ENCODE assay signal across 21 mouse cellular contexts in genomic region chr13:42952037-42952721, GRCm38 (mm10).
DNase-seq lines count a peak whose midpoint lies in the region; ATAC-seq and TF ChIP-seq lines count a peak whose summit lies in the region.
"Had no signal": no experiment of that assay in that cellular context is flagged by ENCODE, and none has a peak within 500 bp of the region (broad histone marks: within the 10 kb centered on the region; RNA-seq: fewer than 3 reads in every experiment).

No protein-coding gene starts in this region.

- no peak overlapping the region for H3K4me3 ChIP-seq in kidney, adult 2 months (ENCODE audit: insufficient read depth, low read depth, low read length)
- H3K4me3 ChIP-seq in midbrain, embryonic 11.5 days (ENCODE audit: low read depth, low read length): no peak overlapping the region
- no peak overlapping the region for H3K4me3 ChIP-seq in midbrain, postnatal 0 days (ENCODE audit: low read depth, low read length)
- H3K4me3 ChIP-seq in stomach, postnatal 0 days (ENCODE audit: low read depth, low read length): no peak overlapping the region
- H3K4me3 ChIP-seq: embryonic facial prominence, embryonic 12.5 days; midbrain, embryonic 12.5 days; neural tube, embryonic 12.5 days had no signal

- H3K4me2 ChIP-seq in midbrain, embryonic 11.5 days: no peak overlapping the region
- no peak overlapping the region for H3K4me2 ChIP-seq in midbrain, postnatal 0 days (ENCODE audit: low read depth, low read length, poor library complexity, severe bottlenecking)
- H3K4me2 ChIP-seq in stomach, postnatal 0 days (replicated peaks; ENCODE audit: low read depth): no peak overlapping the region
- H3K4me2 ChIP-seq: embryonic facial prominence, embryonic 12.5 days; heart, embryonic 11.5 days; liver, embryonic 11.5 days; midbrain, embryonic 12.5 days; neural tube, embryonic 12.5 days had no signal

- no peak for TF ChIP-seq CTCF in kidney, adult 2 months (conservative IDR thresholded peaks at IDR 0.05; ENCODE audit: insufficient read depth, insufficient read length, low read depth, low read length)
- no peak for TF ChIP-seq CTCF in midbrain, postnatal 0 days (IDR thresholded peaks at IDR 0.05)
- TF ChIP-seq CTCF in stomach, postnatal 0 days (IDR thresholded peaks at IDR 0.05; ENCODE audit: low read depth): no peak

- no peak overlapping the region for H3K27ac ChIP-seq in kidney, adult 2 months (ENCODE audit: insufficient read depth, low read depth, low read length)
- no peak overlapping the region for H3K27ac ChIP-seq in midbrain, embryonic 11.5 days (ENCODE audit: low read depth, low read length)
- no peak overlapping the region for H3K27ac ChIP-seq in midbrain, postnatal 0 days (ENCODE audit: low read depth, low read length)
- H3K27ac ChIP-seq in stomach, postnatal 0 days (replicated peaks): no peak overlapping the region
- H3K27ac ChIP-seq: embryonic facial prominence, embryonic 12.5 days; macrophage; midbrain, embryonic 12.5 days; neural tube, embryonic 12.5 days had no signal

- H3K36me3 ChIP-seq in kidney, adult 2 months (ENCODE audit: control insufficient read depth, insufficient read depth, low read length): no peaks in the 10 kb centered on the region
- H3K36me3 ChIP-seq in midbrain, embryonic 11.5 days (ENCODE audit: control insufficient read depth, insufficient read depth, low read length): no peaks in the 10 kb centered on the region
- H3K36me3 ChIP-seq in midbrain, postnatal 0 days (ENCODE audit: insufficient read depth, low read length): no peaks in the 10 kb centered on the region
- H3K36me3 ChIP-seq in stomach, postnatal 0 days (ENCODE audit: control insufficient read depth, insufficient read depth, low read length): no peaks in the 10 kb centered on the region
- H3K36me3 ChIP-seq: embryonic facial prominence, embryonic 12.5 days; midbrain, embryonic 12.5 days; neural tube, embryonic 12.5 days had no signal

- no peak for ATAC-seq in midbrain, embryonic 11.5 days (ENCODE audit: low FRiP score)
- ATAC-seq in midbrain, postnatal 0 days (ENCODE audit: low FRiP score): no peak
- no peak for ATAC-seq in stomach, postnatal 0 days (ENCODE audit: low FRiP score, low TSS enrichment)
- ATAC-seq: forebrain, embryonic 14.5 days; inflammation-experienced regulatory T-cells, adult 6 months had no signal

- TF ChIP-seq POLR2A in kidney, adult 2 months (IDR thresholded peaks at IDR 0.05; ENCODE audit: low read depth, low read length): no peak

- no peak overlapping the region for H3K9ac ChIP-seq in midbrain, embryonic 11.5 days (ENCODE audit: low read length)
- H3K9ac ChIP-seq in midbrain, postnatal 0 days (replicated peaks; ENCODE audit: low read length, poor library complexity, severe bottlenecking): no peak overlapping the region
- no peak overlapping the region for H3K9ac ChIP-seq in stomach, postnatal 0 days (ENCODE audit: low read length)
- H3K9ac ChIP-seq: embryonic facial prominence, embryonic 12.5 days; midbrain, embryonic 12.5 days; neural tube, embryonic 12.5 days had no signal

- DNase-seq in kidney, postnatal 4 days: peak; percentile 34 to 43
- no peak for DNase-seq in kidney, adult 2 months
- peak; percentile 37 for DNase-seq in midbrain, embryonic 11.5 days (ENCODE audit: low spot score, missing footprints)
- no peak for DNase-seq in midbrain, postnatal 0 days (ENCODE audit: low spot score)
- DNase-seq in left cerebral cortex, postnatal 14 days (ENCODE audit: low spot score in 2 of 2): peak; percentile 45 to 62
- DNase-seq in right cerebral cortex, postnatal 36 days (ENCODE audit: low spot score in 2 of 2): peak; percentile 52 to 79
- DNase-seq in urinary bladder, adult 18-20 months (ENCODE audit: low spot score in 2 of 2): no peak
- no peak for DNase-seq in stomach, postnatal 0 days (ENCODE audit: low spot score)
- DNase-seq: cerebellum, adult 8-10 months; heart, postnatal 10 days; kidney, adult 9 months; lung, adult 18-20 months; thymus, postnatal 25 days had no signal

- WGBS in kidney, adult 2 months: 61% methylated on average over 15 of the region's 15 CpGs
- 73% methylated on average over 15 of the region's 15 CpGs for WGBS in midbrain, embryonic 11.5 days
- WGBS in midbrain, postnatal 0 days: 76% methylated on average over 15 of the region's 15 CpGs
- WGBS in stomach, postnatal 0 days: 71% methylated on average over 15 of the region's 15 CpGs

- H3K9me3 ChIP-seq in midbrain, embryonic 11.5 days (ENCODE audit: control insufficient read depth, low read length): no peaks in the 10 kb centered on the region
- no peaks in the 10 kb centered on the region for H3K9me3 ChIP-seq in midbrain, postnatal 0 days (ENCODE audit: low read length)
- no peaks in the 10 kb centered on the region for H3K9me3 ChIP-seq in stomach, postnatal 0 days (ENCODE audit: control insufficient read depth, low read length)
- H3K9me3 ChIP-seq: embryonic facial prominence, embryonic 12.5 days; midbrain, embryonic 12.5 days; neural tube, embryonic 12.5 days had no signal

- TF ChIP-seq EP300 in stomach, postnatal 0 days (optimal IDR thresholded peaks at IDR 0.05): no peak

- no peaks in the 10 kb centered on the region for H3K4me1 ChIP-seq in kidney, adult 2 months (ENCODE audit: control insufficient read depth, insufficient read depth, low read length)
- H3K4me1 ChIP-seq in midbrain, embryonic 11.5 days (ENCODE audit: control insufficient read depth, insufficient read depth, low read length): no peaks in the 10 kb centered on the region
- no peaks in the 10 kb centered on the region for H3K4me1 ChIP-seq in midbrain, postnatal 0 days (ENCODE audit: insufficient read depth, low read length)
- H3K4me1 ChIP-seq in stomach, postnatal 0 days (replicated peaks; ENCODE audit: control insufficient read depth, insufficient read depth): no peaks in the 10 kb centered on the region
- H3K4me1 ChIP-seq: midbrain, embryonic 12.5 days; neural tube, embryonic 12.5 days had no signal

- intact Hi-C loops in left cerebral cortex, postnatal 14 days (cut with DNase I): no loop called here

- no peaks in the 10 kb centered on the region for H3K27me3 ChIP-seq in kidney, adult 2 months (replicated peaks; ENCODE audit: control insufficient read depth, insufficient read depth, low read length)
- no peaks in the 10 kb centered on the region for H3K27me3 ChIP-seq in midbrain, embryonic 11.5 days (ENCODE audit: control insufficient read depth, insufficient read depth, low read length)
- H3K27me3 ChIP-seq in midbrain, postnatal 0 days (ENCODE audit: insufficient read depth, low read length): no peaks in the 10 kb centered on the region
- no peaks in the 10 kb centered on the region for H3K27me3 ChIP-seq in stomach, postnatal 0 days (ENCODE audit: control insufficient read depth, insufficient read depth, low read length)
- H3K27me3 ChIP-seq: embryonic facial prominence, embryonic 12.5 days; midbrain, embryonic 12.5 days; neural tube, embryonic 12.5 days had no signal

Comparison
In these comparisons a context has a peak if more than half of its experiments do, and no peak if none do; other contexts are left out.
1. DNase-seq: peak in kidney, postnatal 4 days (2 of 2), midbrain, embryonic 11.5 days (single experiment), left cerebral cortex, postnatal 14 days (2 of 2) and right cerebral cortex, postnatal 36 days (2 of 2); none in kidney, adult 2 months (single experiment), midbrain, postnatal 0 days (single experiment), urinary bladder, adult 18-20 months (0 of 2) and stomach, postnatal 0 days (single experiment).